Mouse (Mus musculus) stomach, embryonic 14.5 days (tissue): Measurements from ENCODE around the gene Ephb3. TPM values are rescaled to one million over a fixed set of nuclear protein-coding genes. Genes with fewer than 3 reads are reported as not detected.

ENCODE experiments used
- ATAC-seq: fragments of 200-750 bp; cut with Nextera tagmentation; 2 replicates; pipeline ENCODE4 v1.8.0; 2017; ENCODE audit warnings: low read depth, moderate TSS enrichment; ENCODE audit not compliant: insufficient number of reproducible peaks, insufficient read depth, low FRiP score
- H3K27ac ChIP-seq: fragments of 300-500 bp; sonication (generic); 2 replicates; pipeline ENCODE4 v1.5.1; 2014; ENCODE audit warnings: mild to moderate bottlenecking, low read length, moderate library complexity, mixed read lengths
- H3K27me3 ChIP-seq: fragments of 300-500 bp; sonication (generic); 2 replicates; pipeline ENCODE4 v1.6.1; 2014; ENCODE audit warnings: low read length, control low read depth, mixed read lengths; ENCODE audit not compliant: control insufficient read depth, insufficient read depth
- H3K36me3 ChIP-seq: fragments of 300-500 bp; sonication (generic); 2 replicates; pipeline ENCODE4 v1.6.1; 2014; ENCODE audit warnings: mild to moderate bottlenecking, control low read depth, low read length, moderate library complexity, mixed read lengths; ENCODE audit not compliant: control insufficient read depth, insufficient read depth
- H3K4me1 ChIP-seq: fragments of 300-500 bp; sonication (generic); 2 replicates; pipeline ENCODE4 v1.6.1; 2014; ENCODE audit warnings: low read length, control low read depth, mixed read lengths; ENCODE audit not compliant: control insufficient read depth, insufficient read depth
- H3K4me2 ChIP-seq: fragments of 300-500 bp; sonication (generic); replicated peaks from 2 replicates; pipeline ENCODE4 v1.6.1; 2014; ENCODE audit warnings: low read depth, low read length, control low read depth
- H3K4me3 ChIP-seq: fragments of 300-500 bp; sonication (generic); 2 replicates; pipeline ENCODE4 v1.5.1; 2014; ENCODE audit warnings: low read depth, low read length, control low read depth
- H3K9ac ChIP-seq: fragments of 300-500 bp; sonication (generic); replicated peaks from 2 replicates; pipeline ENCODE4 v1.6.1; 2014; ENCODE audit warnings: low read depth, mild to moderate bottlenecking, control low read depth, low read length, moderate library complexity, mixed read lengths
- H3K9me3 ChIP-seq: fragments of 300-500 bp; sonication (generic); 2 replicates; pipeline ENCODE4 v1.6.1; 2016; ENCODE audit warnings: low read depth, low read length, control low read depth; ENCODE audit not compliant: control insufficient read depth
- WGBS: fragments of 180-500 bp; shearing (Covaris S2); extraction: QIAGEN DNeasy Blood & Tissue Kit; methylation state at CpG from one replicate; pipeline ENCODE4 v1.1.7; 2014; 5-methylcytosine and 5-hydroxymethylcytosine counted together
- polyA plus RNA-seq: library from polyadenylated mRNA; unstranded; fragments of >200 nt; fragmentation: Nextera tagmentation; extraction: Ambion mirVana; gene quantifications from 2 replicates; pipeline ENCODE4 v1.2.1, GENCODE M21; 2014

Gene Ephb3
- polyA plus RNA-seq, 1 experiment from 2014 or later, result 27.6 TPM

GRCm38 (mm10) chr16:21210204-21210603, 5.6 kb downstream of the Ephb3 start:
- peak overlapping the region; percentile 30; the same call in 1 of the 2 replicates for H3K4me3 ChIP-seq
- H3K36me3 ChIP-seq, result peaks cover 18% of the 10 kb centered on the region; the same call in 1 of the 2 replicates
- ATAC-seq, result no peak
- peak overlapping the region; percentile 57 for H3K4me2 ChIP-seq
- no peaks in the 10 kb centered on the region for H3K27me3 ChIP-seq
- peak overlapping the region; percentile 94 for H3K27ac ChIP-seq
- H3K9me3 ChIP-seq, result no peaks in the 10 kb centered on the region
- H3K4me1 ChIP-seq, result peaks cover 62% of the 10 kb centered on the region
- H3K9ac ChIP-seq, result no peak overlapping the region
- WGBS, result 18% methylated on average over 5 of the region's 5 CpGs

GRCm38 (mm10) chr16:21210667-21211338, 6.2 kb downstream of the Ephb3 start:
- Histone ChIP-seq H3K27me3 (no peaks in the 10 kb centered on the region), H3K4me3 (peak overlapping the region; percentile 30), H3K27ac (peak overlapping the region; percentile 94), H3K9ac (peak overlapping the region; percentile 53), H3K4me2 (peak overlapping the region; percentile 57), H3K36me3 (peaks cover 24% of the 10 kb centered on the region; the same call in 1 of the 2 replicates), H3K4me1 (peaks cover 68% of the 10 kb centered on the region), H3K9me3 (no peaks in the 10 kb centered on the region)
- WGBS, result under 1% methylated on average over 21 of the region's 25 CpGs
- ATAC-seq, result peak; percentile 89

GRCm38 (mm10) chr16:21211501-21211900, 6.9 kb downstream of the Ephb3 start:
- Histone ChIP-seq H3K4me1 (peaks cover 71% of the 10 kb centered on the region), H3K4me2 (peak overlapping the region; percentile 57), H3K9me3 (no peaks in the 10 kb centered on the region), H3K4me3 (peak overlapping the region; percentile 30), H3K27me3 (no peaks in the 10 kb centered on the region), H3K36me3 (peaks cover 30% of the 10 kb centered on the region; the same call in 1 of the 2 replicates), H3K9ac (peak overlapping the region; percentile 53), H3K27ac (peak overlapping the region; percentile 94)
- 37% methylated on average over 4 of the region's 4 CpGs for WGBS
- ATAC-seq, result no peak

- 30% methylated on average over 1 of the region's 1 CpGs for WGBS
- no peak for ATAC-seq
- Histone ChIP-seq H3K36me3 (peaks cover 39% of the 10 kb centered on the region; the same call in 1 of the 2 replicates), H3K4me3 (no peak overlapping the region), H3K9ac (no peak overlapping the region), H3K9me3 (no peaks in the 10 kb centered on the region), H3K27me3 (no peaks in the 10 kb centered on the region), H3K4me2 (no peak overlapping the region), H3K4me1 (peaks cover 62% of the 10 kb centered on the region), H3K27ac (peak overlapping the region; percentile 39; the same call in 1 of the 2 replicates)
Measured at GRCm38 (mm10) chr16:21212369-21212768, 7.8 kb downstream of the Ephb3 start.

- Histone ChIP-seq H3K4me3 (no peak overlapping the region), H3K4me2 (no peak overlapping the region), H3K9ac (no peak overlapping the region), H3K9me3 (no peaks in the 10 kb centered on the region), H3K36me3 (peaks cover 54% of the 10 kb centered on the region), H3K4me1 (peaks cover 47% of the 10 kb centered on the region), H3K27me3 (no peaks in the 10 kb centered on the region), H3K27ac (no peak overlapping the region)
- 86% methylated on average over 7 of the region's 7 CpGs for WGBS
- ATAC-seq, result no peak
Measured at GRCm38 (mm10) chr16:21213939-21214338, 9.4 kb downstream of the Ephb3 start.

- Histone ChIP-seq H3K9me3 (no peaks in the 10 kb centered on the region), H3K27ac (no peak overlapping the region; the same call in 1 of the 2 replicates), H3K4me2 (no peak overlapping the region), H3K4me1 (peaks cover 39% of the 10 kb centered on the region), H3K27me3 (no peaks in the 10 kb centered on the region), H3K4me3 (no peak overlapping the region), H3K9ac (no peak overlapping the region), H3K36me3 (peaks cover 63% of the 10 kb centered on the region)
- ATAC-seq, result no peak
- WGBS, result 60% methylated on average over 17 of the region's 17 CpGs
Measured at GRCm38 (mm10) chr16:21214803-21215202, 10.2 kb downstream of the Ephb3 start.

GRCm38 (mm10) chr16:21216047-21216446, 11.5 kb downstream of the Ephb3 start:
- Histone ChIP-seq H3K4me3 (no peak overlapping the region), H3K27me3 (no peaks in the 10 kb centered on the region), H3K9ac (no peak overlapping the region), H3K4me1 (peaks cover 34% of the 10 kb centered on the region), H3K4me2 (no peak overlapping the region), H3K36me3 (peaks cover 74% of the 10 kb centered on the region), H3K9me3 (no peaks in the 10 kb centered on the region), H3K27ac (no peak overlapping the region)
- 16% methylated on average over 4 of the region's 4 CpGs for WGBS
- no peak for ATAC-seq

- peaks cover 23% of the 10 kb centered on the region for H3K4me1 ChIP-seq
- H3K36me3 ChIP-seq, result peaks cover 86% of the 10 kb centered on the region
- WGBS, result 85% methylated on average over 14 of the region's 14 CpGs
- H3K9ac ChIP-seq, result no peak overlapping the region
- no peak overlapping the region for H3K4me3 ChIP-seq
- no peaks in the 10 kb centered on the region for H3K27me3 ChIP-seq
- H3K9me3 ChIP-seq, result no peaks in the 10 kb centered on the region
- H3K4me2 ChIP-seq, result no peak overlapping the region
- H3K27ac ChIP-seq, result no peak overlapping the region
- ATAC-seq, result no peak
Measured at GRCm38 (mm10) chr16:21217233-21217632, 12.7 kb downstream of the Ephb3 start.
